Mouse (Mus musculus) cerebellum, adult 11-12 months (tissue): ENCODE measurements around the gene Il10ra.

Experiments used
- DNase-seq: peaks from one replicate; pipeline ENCODE4 v3.0.0; 2022

Il10ra gene

GRCm38 (mm10) chr9:45255967-45256366, 13.0 kb downstream of the Il10ra start:
- no peak for DNase-seq

- no peak for DNase-seq
Measured at GRCm38 (mm10) chr9:45255431-45255830, 13.5 kb downstream of the Il10ra start.

GRCm38 (mm10) chr9:45254605-45255004, 14.3 kb downstream of the Il10ra start:
- DNase-seq: no peak

DNA sequence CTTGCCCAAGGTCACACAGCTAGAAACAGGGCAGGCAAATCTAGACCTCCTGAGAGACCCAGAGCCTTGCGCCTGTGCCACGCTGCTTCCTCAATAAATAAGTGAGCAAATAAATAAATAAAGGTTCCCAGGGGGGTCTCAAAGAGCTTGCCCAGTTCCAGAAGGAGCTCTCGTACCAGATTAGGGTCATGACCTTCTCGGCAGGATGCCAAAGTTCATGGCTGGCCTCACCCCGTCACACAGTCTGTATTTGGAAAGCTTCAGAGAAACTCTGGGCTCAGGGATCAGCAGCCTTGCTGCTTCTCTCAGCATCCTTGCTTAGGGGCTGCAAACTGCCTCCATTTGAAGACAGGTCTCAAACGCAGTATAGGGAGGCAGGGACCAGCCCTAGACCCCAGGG, 14.9 kb downstream of the Il10ra start:
- DNase-seq: no peak

- DNase-seq: no peak
Measured at GRCm38 (mm10) chr9:45252395-45252794, 16.6 kb downstream of the Il10ra start.

DNA sequence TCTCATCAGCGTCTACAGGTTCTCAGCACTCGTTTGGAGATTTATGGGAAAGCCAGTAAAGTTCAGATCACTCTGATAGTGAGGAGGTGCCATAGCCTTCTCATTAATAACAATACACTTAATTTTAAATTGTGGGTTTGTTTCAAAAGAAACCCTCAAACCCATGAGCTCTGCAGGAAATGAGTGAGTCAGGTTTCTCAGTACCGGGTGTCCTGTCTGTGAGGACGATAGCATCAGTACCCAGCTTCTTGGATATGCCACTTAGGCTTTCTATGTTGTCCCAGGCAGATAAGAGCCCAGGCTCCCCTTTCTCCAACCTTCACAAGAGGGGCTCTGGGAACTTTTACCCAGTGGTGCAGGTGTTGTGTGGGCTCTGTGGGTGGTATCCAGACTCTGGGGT, 17.0 kb downstream of the Il10ra start:
- no peak for DNase-seq

GRCm38 (mm10) chr9:45251281-45251680, 17.7 kb downstream of the Il10ra start:
- no peak for DNase-seq

DNA sequence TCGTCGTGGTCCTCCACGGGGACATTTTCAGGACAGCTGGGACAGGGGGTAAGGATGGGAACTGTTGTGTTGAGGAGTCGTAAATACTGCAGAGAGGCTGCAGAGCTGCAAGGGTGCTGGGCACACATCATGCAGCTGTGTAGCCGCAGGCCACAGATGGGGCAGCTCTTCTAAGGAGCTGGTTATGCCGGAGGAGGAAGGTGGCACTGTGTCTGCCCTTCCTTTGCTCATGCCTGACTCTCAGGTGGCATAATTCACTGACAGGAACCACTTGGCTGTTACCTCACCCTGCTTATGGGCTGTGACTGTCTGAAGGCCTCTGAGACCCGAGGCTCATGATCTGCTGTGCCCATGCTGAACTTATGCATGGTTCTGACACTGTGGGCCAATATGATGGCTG, 18.6 kb downstream of the Il10ra start:
- DNase-seq: no peak

GRCm38 (mm10) chr9:45247536-45247935, 21.4 kb downstream of the Il10ra start:
- no peak for DNase-seq

DNA sequence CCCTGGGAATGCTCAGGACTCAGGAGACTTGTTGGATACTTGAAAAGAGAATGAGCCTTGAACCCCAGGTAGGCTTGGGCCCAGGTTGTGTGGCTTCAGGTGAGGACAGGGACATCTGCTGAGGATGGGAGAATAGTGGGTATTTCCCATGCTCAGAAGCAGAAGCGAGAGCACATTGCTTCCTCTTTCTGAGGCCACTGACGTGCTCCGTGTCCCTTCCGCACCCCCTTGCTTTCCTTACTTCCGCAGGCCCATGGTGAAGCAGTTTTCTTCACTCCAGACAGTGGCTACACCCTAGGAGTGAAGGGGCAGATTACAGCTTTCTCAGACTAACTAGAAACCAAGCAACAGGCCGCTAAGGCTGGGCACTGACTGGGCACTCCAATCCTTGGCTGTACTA, 22.9 kb downstream of the Il10ra start:
- DNase-seq: no peak

GRCm38 (mm10) chr9:45245432-45245831, 23.5 kb downstream of the Il10ra start:
- no peak for DNase-seq

DNA sequence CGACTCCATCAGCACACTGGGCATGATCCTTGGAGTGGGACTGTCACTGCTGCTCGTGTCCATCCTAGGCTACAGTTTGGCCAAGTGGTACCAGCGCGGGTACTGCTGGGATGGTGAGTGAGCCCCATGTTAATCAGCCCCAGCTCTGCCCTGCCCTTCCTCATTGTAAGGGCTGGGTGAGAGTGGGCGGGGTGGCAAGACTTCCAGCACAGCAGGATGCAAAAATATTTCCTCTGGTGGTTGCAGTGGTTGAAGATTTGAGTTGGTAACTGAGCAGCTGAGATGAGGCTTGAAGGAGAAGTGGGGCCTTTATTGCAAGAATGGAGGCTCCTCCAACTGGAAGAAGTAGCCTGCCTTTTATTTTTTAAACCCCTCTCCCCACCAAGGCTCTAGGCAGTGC, 27.6 kb downstream of the Il10ra start:
- DNase-seq: no peak

GRCm38 (mm10) chr9:45236744-45237143, 32.2 kb downstream of the Il10ra start:
- no peak for DNase-seq

GRCm38 (mm10) chr9:45235668-45236227, 33.2 kb downstream of the Il10ra start:
- DNase-seq: no peak

GRCm38 (mm10) chr9:45229359-45229758, 39.6 kb downstream of the Il10ra start:
- no peak for DNase-seq

DNA sequence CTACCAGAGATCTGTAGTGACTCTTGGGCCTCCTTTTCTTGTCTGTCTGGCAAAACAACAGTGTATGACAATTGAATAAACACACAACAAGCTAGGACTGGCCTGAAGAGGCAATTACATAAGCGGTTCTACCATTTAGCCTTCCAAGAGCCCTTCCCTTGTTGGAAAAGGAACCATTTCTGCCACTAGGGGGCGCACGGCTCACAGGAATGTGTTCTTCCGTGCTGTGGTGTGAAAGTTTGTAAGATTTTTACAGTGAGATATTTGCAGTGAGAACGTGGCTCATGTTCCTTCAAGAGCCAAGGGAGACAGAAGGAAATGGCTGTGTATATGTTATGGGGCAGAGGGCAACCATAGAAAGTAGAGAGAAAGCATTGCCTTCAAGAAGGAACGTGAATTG, 47.4 kb downstream of the Il10ra start:
- peak; percentile 83 for DNase-seq

- no peak for DNase-seq
Measured at GRCm38 (mm10) chr9:45219644-45220043, 49.3 kb downstream of the Il10ra start.

DNA sequence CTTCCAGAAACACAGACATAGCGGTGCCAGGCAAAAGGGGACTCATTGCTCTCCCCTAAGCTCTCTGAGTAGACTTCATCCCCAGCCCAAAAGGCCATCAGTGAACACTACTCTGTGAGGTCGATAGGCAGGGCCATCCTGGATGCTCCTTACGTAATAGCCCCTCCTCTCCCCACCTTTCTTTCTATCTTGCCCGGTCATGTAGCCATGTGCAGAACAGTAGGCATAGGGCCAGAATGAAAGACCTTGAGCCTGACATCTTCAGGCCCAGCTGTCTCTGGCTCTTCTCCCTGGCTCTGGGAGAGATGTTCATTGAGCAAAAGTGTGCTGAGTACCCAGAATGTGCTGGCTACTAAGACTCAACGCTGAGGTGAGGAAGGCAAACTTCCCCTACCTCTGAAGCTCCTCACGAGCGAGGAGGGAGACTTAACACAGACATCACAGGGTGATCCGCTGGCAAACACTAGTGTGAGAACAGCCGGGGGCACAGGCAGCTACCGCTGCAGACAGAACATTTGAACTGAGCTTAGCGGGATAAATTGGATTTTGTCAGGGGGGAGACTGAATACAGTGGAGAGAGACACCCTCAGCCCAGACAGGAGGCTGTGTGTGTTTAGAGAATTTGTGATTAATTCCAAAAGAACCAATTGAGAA, 53.3 kb downstream of the Il10ra start:
- DNase-seq: peak; percentile 19

DNA sequence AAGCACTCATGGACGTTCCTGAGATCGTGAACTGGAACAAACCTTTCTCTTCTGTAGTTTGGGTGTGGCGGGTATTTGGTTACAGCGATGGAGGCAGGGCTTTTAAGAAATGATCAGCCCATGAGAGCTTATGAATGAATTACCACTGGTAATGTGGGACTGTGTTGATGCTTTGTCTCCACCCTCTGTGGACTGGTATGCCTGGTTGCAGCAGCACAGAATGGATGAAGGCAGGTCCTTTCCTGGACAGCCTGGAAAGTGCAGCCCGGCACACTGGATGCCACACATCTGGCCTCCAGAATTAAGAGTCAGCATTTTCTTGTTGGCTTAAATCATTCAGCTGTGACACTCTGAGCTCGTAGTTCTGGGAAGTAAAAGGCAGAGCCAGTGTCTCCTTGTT, 56.9 kb downstream of the Il10ra start:
- no peak for DNase-seq

- DNase-seq: no peak
Measured at GRCm38 (mm10) chr9:45207015-45207743, 61.8 kb downstream of the Il10ra start.

- DNase-seq: no peak
Measured at GRCm38 (mm10) chr9:45206121-45206520, 62.8 kb downstream of the Il10ra start.

DNA sequence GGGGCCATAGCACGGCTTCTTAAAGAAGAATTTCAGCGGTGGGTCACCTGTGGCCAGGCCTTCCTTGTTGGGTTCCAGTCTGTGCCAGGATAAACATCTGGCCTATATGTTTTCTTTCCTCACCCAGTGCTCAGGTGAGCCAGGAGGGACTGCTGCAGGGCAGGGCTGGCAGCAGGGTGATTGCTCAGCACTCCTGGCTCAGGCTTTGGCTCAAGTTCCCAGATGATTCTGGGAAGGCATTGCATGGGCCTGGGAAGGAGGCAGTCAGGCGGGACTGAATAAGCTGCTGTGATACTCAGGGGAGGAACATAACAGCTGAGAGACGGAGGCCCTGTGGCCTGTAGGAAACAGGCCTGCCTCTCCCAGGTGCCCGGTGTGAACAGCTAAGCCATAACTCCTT, 63.8 kb downstream of the Il10ra start:
- no peak for DNase-seq
